Mouse (Mus musculus) lung, adult 2 months (tissue): ENCODE results near the gene Iglon5.

ENCODE experiments used
- CTCF ChIP-seq: fragments of 200-500 bp; IDR thresholded peaks from 2 replicates; pipeline ENCODE4 v1.5.1; 2011; ENCODE audit warnings: mild to moderate bottlenecking, low read length, control low read depth; ENCODE audit not compliant: insufficient read depth
- POLR2A ChIP-seq: fragments of 200-500 bp; IDR thresholded peaks from 2 replicates; pipeline ENCODE4 v1.6.1; 2011; ENCODE audit warnings: low read depth, mild to moderate bottlenecking, control low read depth, low read length, borderline replicate concordance; ENCODE audit errors: extremely low read depth

DNA sequence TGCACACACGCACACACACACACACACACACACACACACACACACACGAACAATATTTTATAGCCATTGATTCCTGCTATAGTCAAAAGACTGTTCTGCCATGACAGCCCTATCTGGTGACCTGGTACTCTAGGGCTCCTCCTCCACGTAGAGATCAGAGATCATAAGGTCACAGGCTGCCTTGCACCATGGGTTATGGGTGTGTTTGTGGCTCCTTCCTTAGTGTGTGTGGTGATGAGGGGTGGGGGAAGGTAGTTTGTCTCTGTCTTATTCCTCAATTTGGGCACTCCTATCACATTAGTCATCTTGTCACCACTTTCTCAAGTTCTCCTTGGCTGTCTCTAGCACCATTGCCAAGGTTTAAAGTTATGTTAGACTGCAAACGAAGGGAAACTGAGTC is 48.6 kb upstream of the Iglon5 start:
- no peak for TF ChIP-seq POLR2A
- TF ChIP-seq CTCF: no peak
